Mouse (Mus musculus) gastrocnemius, adult 2 months (tissue): Measurements from ENCODE around the gene Pdcd1lg2. TPM values are rescaled to one million over a fixed set of nuclear protein-coding genes. Genes with fewer than 3 reads are reported as not detected.

Experiments
- DNase-seq: peaks from one replicate; pipeline ENCODE4 v3.0.0; 2022
- H3K27ac ChIP-seq: fragments of 200-600 bp; 2 replicates; pipeline ENCODE4 v1.8.1; 2022; ENCODE audit warnings: mild to moderate bottlenecking
- H3K4me3 ChIP-seq: fragments of 200-600 bp; 2 replicates; pipeline ENCODE4 v1.8.1; 2022; ENCODE audit warnings: mild to moderate bottlenecking, moderate library complexity
- CTCF ChIP-seq: fragments of 200-600 bp; IDR thresholded peaks from 2 replicates; pipeline ENCODE4 v1.8.1; 2022; ENCODE audit warnings: antibody characterized with exemption, mild to moderate bottlenecking, moderate library complexity
- intact Hi-C: fragments of 180-260 bp; cut with DNase I; formaldehyde crosslinking; loops from one replicate; pipeline ENCODE4 v1.15.1; 2025
- total RNA-seq, 2 experiments: library from RNA; stranded (reverse); gene quantifications; 2 replicates each; pipeline ENCODE4 v1.2.3; 2021

The Pdcd1lg2 gene
- total RNA-seq, 2 experiments from 2014 or later = not detected

GRCm38 (mm10) chr19:29470652-29471051 is 59.9 kb downstream of the Pdcd1lg2 start:
- Histone ChIP-seq H3K4me3 (peak overlapping the region; percentile 42), H3K27ac (peak overlapping the region; percentile 81)
- intact Hi-C loops = no loop called here
- TF ChIP-seq CTCF = no peak
- peak; percentile 64 for DNase-seq

- intact Hi-C loops = no loop called here
- no peak overlapping the region for H3K4me3 ChIP-seq
- no peak for TF ChIP-seq CTCF
- DNase-seq = no peak
- peak overlapping the region; percentile 81; the same call in 1 of the 2 replicates for H3K27ac ChIP-seq
These were observed 61.7 kb downstream of the Pdcd1lg2 start for GRCm38 (mm10) chr19:29472424-29472823.

GRCm38 (mm10) chr19:29472946-29473345 is 62.2 kb downstream of the Pdcd1lg2 start:
- no peak overlapping the region; the same call in 1 of the 2 replicates for H3K27ac ChIP-seq
- TF ChIP-seq CTCF = no peak
- no peak for DNase-seq
- no peak overlapping the region for H3K4me3 ChIP-seq
- intact Hi-C loops = no loop called here

GRCm38 (mm10) chr19:29474803-29475202 is 64.1 kb downstream of the Pdcd1lg2 start:
- no peak for DNase-seq
- no peak overlapping the region for H3K27ac ChIP-seq
- no peak for TF ChIP-seq CTCF
- intact Hi-C loops = no loop called here
- no peak overlapping the region for H3K4me3 ChIP-seq

- no peak for DNase-seq
- no peak overlapping the region for H3K4me3 ChIP-seq
- intact Hi-C loops = no loop called here
- no peak for TF ChIP-seq CTCF
- H3K27ac ChIP-seq = no peak overlapping the region
These were observed 64.5 kb downstream of the Pdcd1lg2 start for GRCm38 (mm10) chr19:29475210-29475620.

GRCm38 (mm10) chr19:29478598-29478997 is 67.9 kb downstream of the Pdcd1lg2 start:
- no peak for TF ChIP-seq CTCF
- intact Hi-C loops = no loop called here
- DNase-seq = no peak
- Histone ChIP-seq H3K27ac (no peak overlapping the region), H3K4me3 (no peak overlapping the region)

- no peak for TF ChIP-seq CTCF
- Histone ChIP-seq H3K4me3 (no peak overlapping the region), H3K27ac (no peak overlapping the region)
- intact Hi-C loops = no loop called here
- no peak for DNase-seq
These were observed 70.9 kb downstream of the Pdcd1lg2 start for GRCm38 (mm10) chr19:29481578-29481977.

GRCm38 (mm10) chr19:29482148-29482547 is 71.4 kb downstream of the Pdcd1lg2 start:
- no peak for TF ChIP-seq CTCF
- intact Hi-C loops = no loop called here
- no peak for DNase-seq

GRCm38 (mm10) chr19:29482637-29483036 is 71.9 kb downstream of the Pdcd1lg2 start:
- H3K27ac ChIP-seq = peak overlapping the region; percentile 51
- H3K4me3 ChIP-seq = no peak overlapping the region
- no peak for TF ChIP-seq CTCF
- intact Hi-C loops = no loop called here
- DNase-seq = no peak

More at GRCm38 (mm10) chr19:29482148-29482547, 71.4 kb downstream of the Pdcd1lg2 start:
- Histone ChIP-seq H3K27ac (peak overlapping the region; percentile 51; the same call in 1 of the 2 replicates), H3K4me3 (no peak overlapping the region)

GRCm38 (mm10) chr19:29483386-29483785 is 72.7 kb downstream of the Pdcd1lg2 start:
- peak; percentile 56 for DNase-seq
- no peak for TF ChIP-seq CTCF
- Histone ChIP-seq H3K4me3 (no peak overlapping the region), H3K27ac (peak overlapping the region; percentile 51)
- intact Hi-C loops = no loop called here

GRCm38 (mm10) chr19:29484537-29484936 is 73.8 kb downstream of the Pdcd1lg2 start:
- Histone ChIP-seq H3K4me3 (no peak overlapping the region), H3K27ac (peak overlapping the region; percentile 51)
- TF ChIP-seq CTCF = no peak
- intact Hi-C loops = no loop called here
- no peak for DNase-seq

GRCm38 (mm10) chr19:29485257-29485948 is 74.7 kb downstream of the Pdcd1lg2 start:
- no peak for TF ChIP-seq CTCF
- peak overlapping the region; percentile 51 for H3K27ac ChIP-seq
- no peak for DNase-seq
- intact Hi-C loops = no loop called here
- no peak overlapping the region for H3K4me3 ChIP-seq

GRCm38 (mm10) chr19:29486545-29487206 is 76.0 kb downstream of the Pdcd1lg2 start:
- no peak overlapping the region for H3K27ac ChIP-seq
- no peak for TF ChIP-seq CTCF
- no peak for DNase-seq
- intact Hi-C loops = no loop called here
- no peak overlapping the region for H3K4me3 ChIP-seq
